Mouse (Mus musculus) heart, adult 10 weeks (tissue): Measurements from ENCODE around the gene Ces1c. TPM values are rescaled to one million over a fixed set of nuclear protein-coding genes. Genes with fewer than 3 reads are reported as not detected.

Experiments used
- polyA plus RNA-seq: library from polyadenylated mRNA; stranded (reverse); fragments of 350-450 nt; fragmentation: Illumina TruSeq; extraction: RNeasy Lipid Tissue Mini Kit (QIAGEN cat#74804); gene quantifications from one replicate; pipeline ENCODE4 v1.2.3, GENCODE M21; 2014; ENCODE audit warnings: low read depth, low replicate concordance

Gene Ces1c
- 2.2 TPM for polyA plus RNA-seq

DNA sequence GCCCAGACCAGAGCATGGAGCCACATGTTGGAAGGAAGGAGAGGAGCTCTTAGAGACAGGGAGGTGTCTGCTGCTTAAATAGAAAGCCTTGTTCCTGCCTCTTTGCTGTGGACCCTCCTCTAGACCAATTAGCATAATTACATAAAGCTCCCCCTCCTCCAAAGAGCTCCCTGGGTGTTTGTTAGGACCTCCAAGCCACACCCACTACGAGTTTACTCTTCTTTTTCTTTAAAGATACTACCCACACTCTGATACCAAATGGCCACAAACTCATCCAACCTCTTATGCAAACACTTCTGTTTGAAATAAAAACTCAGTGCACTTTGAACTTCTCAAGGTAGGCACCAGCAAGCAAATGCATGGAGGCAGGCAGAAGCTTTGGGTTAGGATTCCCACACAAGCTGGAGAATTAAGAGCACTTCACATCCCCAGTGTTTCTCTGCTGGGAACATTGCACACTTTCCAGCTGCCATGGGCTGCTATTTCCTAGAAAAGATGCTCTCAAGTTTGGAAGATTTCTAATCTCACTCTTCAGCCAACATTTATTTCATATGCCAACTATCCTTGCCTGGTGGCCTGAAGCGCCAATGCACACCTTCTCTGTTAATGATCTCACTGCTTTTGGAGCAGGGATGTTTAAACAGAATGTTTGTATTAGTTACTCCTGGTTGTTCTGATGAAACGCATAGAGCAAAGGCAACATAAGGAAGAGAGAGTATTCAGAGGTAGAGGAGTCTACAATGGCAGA, at the start of gene Ces1c:
Gene Ces1c (minus strand): TSS at position 51 of the 748 bp plus-strand sequence.

DNA sequence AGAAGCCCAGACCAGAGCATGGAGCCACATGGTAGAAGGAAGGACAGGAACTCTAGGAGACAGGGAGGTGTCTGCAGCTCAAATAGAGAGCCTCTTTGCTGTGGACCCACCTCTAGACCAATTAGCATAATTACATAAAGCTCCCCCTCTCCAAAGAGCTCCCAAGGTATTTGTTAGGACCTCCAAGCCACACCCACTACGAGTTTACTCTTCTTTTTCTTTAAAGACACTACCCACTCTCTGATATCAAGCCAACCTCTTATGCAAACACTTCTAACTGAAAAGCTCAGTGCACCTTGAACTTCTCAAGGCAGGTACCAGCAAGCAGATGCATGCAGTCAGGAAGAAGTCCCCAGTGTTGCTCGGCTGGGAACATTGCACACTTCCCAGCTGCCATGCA, 51.2 kb downstream of the Ces1c start, which contains the start of gene Ces1b:
Gene Ces1b (minus strand): TSS at position 131 of the 400 bp plus-strand sequence.

Other genes starting within 250 kb of the Ces1c start
- gene Capns2, start 229.9 kb downstream of the Ces1c start, polyA plus RNA-seq = not detected
- gene Slc6a2, start 171.2 kb downstream of the Ces1c start, polyA plus RNA-seq = 0.08 TPM
- gene Ces1a, start 83.1 kb downstream of the Ces1c start, polyA plus RNA-seq = not detected
- not detected for gene Ces1b, start 51.3 kb downstream of the Ces1c start, polyA plus RNA-seq
- 262 TPM for gene Ces1d, start 66.6 kb upstream of the Ces1c start, polyA plus RNA-seq
- 0.79 TPM for gene Ces1e, start 98.3 kb upstream of the Ces1c start, polyA plus RNA-seq
- 1.9 TPM for gene Ces1f, start 148.5 kb upstream of the Ces1c start, polyA plus RNA-seq
- not detected for gene Ces1g, start 206.0 kb upstream of the Ces1c start, polyA plus RNA-seq
- gene Ces1h, start 248.4 kb upstream of the Ces1c start, polyA plus RNA-seq = not detected